Mouse (Mus musculus): ENCODE measurements around the gene Gm47996. TPM values are rescaled to one million over a fixed set of nuclear protein-coding genes. Genes with fewer than 3 reads are reported as not detected.
"Not testable (repeated sequence)": the region's sequence is repeated elsewhere in the genome, so short reads cannot be mapped to it uniquely, and the experiment has no call there.

Gene Gm47996
- not detected for total RNA-seq (2021)
- long read RNA-seq, experiment 1 = 0 reads
- long read RNA-seq, experiment 2 = 0 reads

- not testable (repeated sequence) for DNase-seq (ENCODE audit: low spot score in 2 of 2)
Observed at GRCm38 (mm10) chr1:151209824-151210355, at the start of gene Gm47996. Gene Gm47996 (plus strand): TSS chr1:151210131.

GRCm38 (mm10) chr1:151166031-151166430 lies 43.9 kb upstream of the Gm47996 start:
- DNase-seq (ENCODE audit: low spot score in 2 of 2) = no peak

GRCm38 (mm10) chr1:151167297-151168047 lies 42.5 kb upstream of the Gm47996 start:
- no peak for DNase-seq (ENCODE audit: low spot score in 2 of 2)

DNA sequence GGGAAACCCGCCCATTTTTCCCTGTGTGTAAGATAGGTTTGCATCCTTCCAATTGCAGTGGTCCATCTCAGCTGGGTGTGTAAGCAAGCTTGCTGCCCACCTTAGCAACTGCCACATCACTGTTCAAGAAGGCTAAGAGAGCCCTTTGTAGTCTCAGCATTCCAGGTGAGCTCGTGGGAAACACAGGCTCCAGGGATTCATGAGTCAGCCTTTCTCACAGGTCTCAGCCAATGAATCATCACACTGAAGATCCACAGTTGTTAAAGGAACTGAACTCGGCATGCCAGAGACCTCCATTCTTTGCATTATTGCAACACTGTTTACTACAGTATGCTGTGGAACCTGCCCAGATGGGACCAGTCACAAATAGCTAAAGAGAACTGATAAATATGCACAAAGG lies 41.3 kb upstream of the Gm47996 start:
- DNase-seq (ENCODE audit: low spot score in 2 of 2) = no peak

DNA sequence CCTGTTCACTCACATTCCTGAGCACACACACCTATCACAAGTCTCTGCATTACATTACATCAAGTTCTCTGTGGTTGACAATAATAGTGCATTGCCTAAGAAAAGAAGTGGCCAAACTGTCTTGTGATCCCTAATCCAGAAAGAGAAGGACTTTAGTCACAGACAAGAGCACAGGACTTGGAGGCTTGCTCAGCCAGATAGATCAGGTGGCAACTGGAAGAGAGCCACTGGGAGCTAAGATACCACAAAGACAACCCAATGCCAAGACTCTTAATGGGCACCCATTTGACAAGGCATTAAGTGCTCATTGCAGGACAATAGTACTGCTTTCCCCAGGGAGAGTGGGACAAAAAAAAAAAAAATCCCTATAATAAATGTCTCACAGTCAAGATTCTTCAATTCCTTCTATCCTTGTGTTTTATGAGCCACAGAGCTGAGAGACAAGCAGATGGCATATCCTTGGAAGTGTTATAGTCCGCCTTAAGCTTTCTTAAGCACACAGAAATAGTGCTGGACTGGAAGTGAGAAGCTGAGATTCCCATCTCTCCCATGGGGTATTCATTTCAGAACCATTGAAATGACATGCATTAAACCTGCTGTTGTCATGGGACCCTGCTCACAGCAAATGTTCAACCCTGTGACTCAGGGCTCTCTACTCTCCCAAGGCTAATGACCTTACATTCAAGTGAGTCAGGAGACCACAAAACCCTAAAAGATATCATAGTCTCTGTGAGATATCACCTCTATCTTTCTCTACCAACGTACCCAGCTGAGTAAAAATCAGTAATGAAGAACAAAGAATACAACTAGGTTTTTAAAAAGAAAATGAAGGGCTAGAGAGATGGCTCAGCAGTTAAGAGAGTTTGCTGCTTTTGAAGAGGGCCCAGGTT lies 38.1 kb upstream of the Gm47996 start:
- DNase-seq (ENCODE audit: low spot score in 2 of 2) = no peak

GRCm38 (mm10) chr1:151177030-151177936 lies 32.6 kb upstream of the Gm47996 start:
- no peak for DNase-seq (ENCODE audit: low spot score in 2 of 2)

- DNase-seq (ENCODE audit: low spot score in 2 of 2) = no peak
Observed at GRCm38 (mm10) chr1:151177937-151178271, 32.0 kb upstream of the Gm47996 start.

DNA sequence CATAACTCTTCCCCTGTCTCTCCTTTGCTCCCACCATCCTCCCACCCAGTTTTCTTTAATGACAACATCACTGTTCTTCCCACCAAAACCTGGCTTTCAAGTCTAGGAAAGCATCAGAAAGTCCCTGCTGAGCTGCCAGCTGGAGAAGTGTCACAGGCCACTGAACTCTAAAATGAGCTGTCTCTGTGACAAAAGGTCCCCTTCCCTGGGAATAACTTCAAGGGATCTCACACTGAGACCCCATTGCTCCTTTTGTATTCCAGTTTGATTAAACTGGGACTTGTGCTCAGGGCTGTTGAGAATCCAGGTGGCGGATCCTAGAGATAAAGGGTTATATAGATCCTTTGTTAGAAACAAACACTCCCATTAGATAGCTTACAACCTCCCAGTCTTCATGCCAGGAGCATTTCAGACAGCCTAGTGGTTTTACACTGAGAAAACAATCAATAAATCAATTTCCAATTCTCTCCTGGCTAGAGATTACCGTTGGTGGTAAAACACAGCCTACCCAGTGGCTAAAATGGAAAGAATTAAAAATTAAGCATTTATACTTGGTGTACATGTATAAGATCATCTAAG lies 31.3 kb upstream of the Gm47996 start:
- DNase-seq (ENCODE audit: low spot score in 2 of 2) = no peak

GRCm38 (mm10) chr1:151180167-151180566 lies 29.8 kb upstream of the Gm47996 start:
- DNase-seq (ENCODE audit: low spot score in 2 of 2) = no peak

DNA sequence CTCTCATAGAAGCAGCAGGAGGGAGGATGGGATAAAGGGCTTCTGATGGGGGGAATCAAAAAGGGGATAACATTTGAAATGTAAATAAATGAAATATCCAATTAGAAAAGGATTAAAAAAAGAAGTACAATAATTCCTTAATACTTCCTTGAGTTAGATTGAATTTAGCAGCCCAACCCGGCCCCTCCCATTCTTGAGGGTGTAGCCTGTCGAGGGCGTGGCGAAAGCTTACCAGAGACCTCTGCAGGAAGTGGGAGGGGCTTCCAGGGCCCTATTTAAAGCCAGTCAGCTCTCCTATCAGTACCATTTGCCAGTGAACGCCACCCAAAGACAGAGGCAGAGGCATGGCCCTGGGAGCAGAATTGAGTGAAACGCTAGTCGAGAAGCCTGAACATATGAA lies 27.7 kb upstream of the Gm47996 start, which contains the start of gene Gm47985:
Gm47985 (plus strand) TSS at position 272 of the 400 bp plus-strand sequence.
- DNase-seq (ENCODE audit: low spot score in 2 of 2) = not testable (repeated sequence)

DNA sequence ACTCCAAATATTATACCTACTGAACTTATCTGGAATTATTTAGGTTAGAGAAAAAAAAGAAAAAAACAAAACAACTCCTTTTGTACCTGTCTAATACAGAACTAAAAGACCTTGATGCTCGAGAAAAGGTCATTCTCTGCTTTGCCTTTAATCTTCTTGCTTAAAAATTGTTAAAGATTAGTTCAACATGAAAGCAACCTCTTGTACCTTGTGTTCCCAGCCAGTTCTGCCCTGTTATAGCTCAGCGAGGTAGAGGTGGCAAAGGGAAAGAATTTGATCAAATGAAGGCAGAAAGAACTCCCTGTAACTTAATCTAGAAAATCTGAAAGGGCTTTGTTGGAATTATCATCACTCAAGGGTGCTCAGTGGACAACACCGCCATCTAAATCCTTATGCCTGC lies 23.7 kb upstream of the Gm47996 start:
- DNase-seq (ENCODE audit: low spot score in 2 of 2) = not testable (repeated sequence)

DNA sequence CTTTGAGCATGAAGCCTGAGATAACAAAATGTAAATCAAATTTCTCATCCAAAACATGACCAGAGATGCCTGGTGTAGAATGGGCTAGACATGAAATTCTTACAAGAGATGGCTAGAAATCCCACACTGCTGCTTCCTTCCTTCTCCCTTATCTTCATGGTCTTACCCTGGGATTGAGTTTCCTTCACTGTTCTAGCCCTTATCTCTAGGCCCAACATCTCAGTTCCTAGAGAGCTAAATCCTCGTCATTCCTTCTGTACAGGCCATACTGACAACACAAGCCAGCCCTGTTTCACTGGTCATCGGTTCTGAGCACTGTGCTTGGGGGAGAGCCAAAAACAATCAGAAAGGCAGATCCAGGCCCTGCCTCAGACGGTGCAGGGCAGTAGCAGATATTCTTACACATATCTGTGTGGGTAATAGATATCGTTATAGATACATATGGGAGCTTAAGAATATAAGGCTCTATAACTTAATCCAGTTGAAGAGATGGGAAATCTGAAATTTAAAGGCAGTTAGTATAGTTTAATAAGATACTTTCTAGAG lies 23.0 kb upstream of the Gm47996 start:
- not testable (repeated sequence) for DNase-seq (ENCODE audit: low spot score in 2 of 2)

DNA sequence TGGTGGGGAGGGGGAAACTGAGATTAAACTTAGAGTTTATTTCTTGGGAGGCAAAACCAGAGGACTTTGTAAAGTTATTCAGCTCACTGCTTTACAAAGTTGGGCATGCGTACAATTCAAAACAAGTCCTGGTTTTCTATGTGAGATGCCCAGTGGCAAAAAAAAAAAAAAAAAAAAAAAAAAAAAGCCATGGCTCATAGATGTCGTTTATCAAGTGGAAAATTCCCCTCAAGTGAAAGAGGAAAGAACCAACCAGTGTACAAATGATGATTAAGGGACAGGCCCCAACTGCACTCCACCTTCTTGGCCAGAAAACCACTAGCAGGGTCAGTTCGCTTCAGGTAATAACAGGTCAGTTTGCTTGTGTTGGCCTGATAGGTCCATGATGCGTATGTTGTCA lies 21.5 kb upstream of the Gm47996 start:
- DNase-seq (ENCODE audit: low spot score in 2 of 2) = no peak

DNA sequence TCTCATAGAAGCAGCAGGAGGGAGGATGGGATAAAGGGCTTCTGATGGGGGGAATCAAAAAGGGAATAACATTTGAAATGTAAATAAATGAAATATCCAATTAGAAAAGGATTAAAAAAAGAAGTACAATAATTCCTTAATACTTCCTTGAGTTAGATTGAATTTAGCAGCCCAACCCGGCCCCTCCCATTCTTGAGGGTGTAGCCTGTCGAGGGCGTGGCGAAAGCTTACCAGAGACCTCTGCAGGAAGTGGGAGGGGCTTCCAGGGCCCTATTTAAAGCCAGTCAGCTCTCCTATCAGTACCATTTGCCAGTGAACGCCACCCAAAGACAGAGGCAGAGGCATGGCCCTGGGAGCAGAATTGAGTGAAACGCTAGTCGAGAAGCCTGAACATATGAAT lies 17.9 kb upstream of the Gm47996 start, which contains the start of gene Gm8947:
Gm8947 (plus strand) TSS at position 302 of the 400 bp plus-strand sequence.
- not testable (repeated sequence) for DNase-seq (ENCODE audit: low spot score in 2 of 2)

DNA sequence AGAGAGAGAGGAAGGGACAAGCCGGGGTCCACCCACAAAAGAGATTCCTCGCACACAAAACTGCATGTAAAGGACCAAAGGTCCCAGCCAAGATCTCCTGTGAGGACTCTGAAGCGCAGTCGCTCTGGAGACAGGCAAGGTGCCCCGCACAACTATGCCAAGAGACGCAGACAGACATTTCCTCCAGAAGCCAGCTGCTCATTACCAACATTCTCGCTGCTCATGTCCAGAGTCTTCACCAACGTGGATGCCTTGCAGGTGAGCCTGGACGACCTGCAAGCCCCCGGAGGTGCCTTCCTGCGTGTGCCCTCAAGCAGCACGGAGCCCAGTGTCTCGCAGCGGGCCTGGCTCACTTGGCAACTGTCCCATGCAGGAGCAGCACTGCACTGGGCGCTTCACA lies 17.2 kb upstream of the Gm47996 start:
- not testable (repeated sequence) for DNase-seq (ENCODE audit: low spot score in 2 of 2)

GRCm38 (mm10) chr1:151195986-151196385 lies 13.9 kb upstream of the Gm47996 start:
- not testable (repeated sequence) for DNase-seq (ENCODE audit: low spot score in 2 of 2)

GRCm38 (mm10) chr1:151196690-151197089 lies 13.2 kb upstream of the Gm47996 start:
- not testable (repeated sequence) for DNase-seq (ENCODE audit: low spot score in 2 of 2)

- DNase-seq (ENCODE audit: low spot score in 2 of 2) = not testable (repeated sequence)
Observed at GRCm38 (mm10) chr1:151198120-151198519, 11.8 kb upstream of the Gm47996 start, which contains the start of gene Gm47995. Gene Gm47995 (plus strand): TSS chr1:151198448.

DNA sequence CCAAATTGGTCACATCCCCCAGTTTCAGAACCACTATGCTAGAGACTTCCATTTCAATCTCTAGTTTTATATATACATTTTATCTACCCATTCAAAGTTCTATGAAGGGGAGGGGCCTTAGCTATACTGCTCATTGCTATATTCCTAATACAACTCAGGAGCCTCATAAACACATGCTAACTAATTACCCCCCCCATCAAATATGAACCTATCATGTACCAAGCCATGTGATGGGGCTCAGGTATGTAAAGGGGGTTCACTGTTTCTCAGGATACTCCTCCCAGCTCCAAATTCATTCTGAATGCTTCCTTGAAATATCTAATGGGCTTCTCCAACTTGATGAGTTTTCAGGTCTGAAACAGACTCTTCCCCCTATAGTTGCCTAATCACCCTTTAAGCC lies 9.3 kb upstream of the Gm47996 start:
- DNase-seq (ENCODE audit: low spot score in 2 of 2) = not testable (repeated sequence)

GRCm38 (mm10) chr1:151202771-151203170 lies 7.2 kb upstream of the Gm47996 start:
- DNase-seq (ENCODE audit: low spot score in 2 of 2) = not testable (repeated sequence)
